Mouse (Mus musculus): Measurements from ENCODE around the gene Olfr6. TPM values are rescaled to one million over a fixed set of nuclear protein-coding genes. Genes with fewer than 3 reads are reported as not detected.

Olfr6 gene
- polyA plus RNA-seq, 1 experiment from 2014 or later, result not detected

Other genes with a start within 250 kb of the Olfr6 start
- not detected in 2 replicates for gene Olfr695, start 247.5 kb downstream of the Olfr6 start, polyA plus RNA-seq (2015; fragmentation: Nextera tagmentation; extraction: Ambion mirVana)
- gene Olfr697, start 221.5 kb downstream of the Olfr6 start, polyA plus RNA-seq (2015; fragmentation: Nextera tagmentation; extraction: Ambion mirVana), result not detected in 2 replicates
- gene Olfr698, start 208.5 kb downstream of the Olfr6 start, polyA plus RNA-seq (2015; fragmentation: Nextera tagmentation; extraction: Ambion mirVana), result not detected in 2 replicates
- not detected in 2 replicates for gene Olfr699, start 170.7 kb downstream of the Olfr6 start, polyA plus RNA-seq (2015; fragmentation: Nextera tagmentation; extraction: Ambion mirVana)
- not detected in 2 replicates for gene Olfr700, start 155.1 kb downstream of the Olfr6 start, polyA plus RNA-seq (2015; fragmentation: Nextera tagmentation; extraction: Ambion mirVana)
- not detected in 2 replicates for gene Olfr701, start 149.8 kb downstream of the Olfr6 start, polyA plus RNA-seq (2015; fragmentation: Nextera tagmentation; extraction: Ambion mirVana)
- not detected in 2 replicates for gene Olfr702, start 130.0 kb downstream of the Olfr6 start, polyA plus RNA-seq (2015; fragmentation: Nextera tagmentation; extraction: Ambion mirVana)
- gene Olfr703, start 120.6 kb downstream of the Olfr6 start, polyA plus RNA-seq (2015; fragmentation: Nextera tagmentation; extraction: Ambion mirVana), result not detected in 2 replicates
- gene Olfr704, start 100.8 kb downstream of the Olfr6 start, polyA plus RNA-seq (2015; fragmentation: Nextera tagmentation; extraction: Ambion mirVana), result not detected in 2 replicates
- not detected in 2 replicates for gene Olfr705, start 87.0 kb downstream of the Olfr6 start, polyA plus RNA-seq (2015; fragmentation: Nextera tagmentation; extraction: Ambion mirVana)
- not detected in 2 replicates for gene Olfr706, start 75.8 kb downstream of the Olfr6 start, polyA plus RNA-seq (2015; fragmentation: Nextera tagmentation; extraction: Ambion mirVana)
- not detected in 2 replicates for gene Olfr707, start 62.7 kb downstream of the Olfr6 start, polyA plus RNA-seq (2015; fragmentation: Nextera tagmentation; extraction: Ambion mirVana)
- not detected in 2 replicates for gene Olfr1532-ps1, start 55.9 kb downstream of the Olfr6 start, polyA plus RNA-seq (2015; fragmentation: Nextera tagmentation; extraction: Ambion mirVana)
- not detected in 2 replicates for gene Olfr709-ps1, start 31.7 kb downstream of the Olfr6 start, polyA plus RNA-seq (2015; fragmentation: Nextera tagmentation; extraction: Ambion mirVana)
- gene Olfr710, start 15.6 kb downstream of the Olfr6 start, polyA plus RNA-seq (2015; fragmentation: Nextera tagmentation; extraction: Ambion mirVana), result not detected in 2 replicates
- not detected in 2 replicates for gene Olfr711, start 11.5 kb upstream of the Olfr6 start, polyA plus RNA-seq (2015; fragmentation: Nextera tagmentation; extraction: Ambion mirVana)
- gene Olfr2, start 42.1 kb upstream of the Olfr6 start, polyA plus RNA-seq (2015; fragmentation: Nextera tagmentation; extraction: Ambion mirVana), result not detected in 2 replicates
- not detected in 2 replicates for gene Olfr713, start 67.2 kb upstream of the Olfr6 start, polyA plus RNA-seq (2015; fragmentation: Nextera tagmentation; extraction: Ambion mirVana)
- not detected in 2 replicates for gene Olfr714, start 107.0 kb upstream of the Olfr6 start, polyA plus RNA-seq (2015; fragmentation: Nextera tagmentation; extraction: Ambion mirVana)
- gene Olfr17, start 129.3 kb upstream of the Olfr6 start, polyA plus RNA-seq (2015; fragmentation: Nextera tagmentation; extraction: Ambion mirVana), result not detected in 2 replicates
- gene Olfr715b, start 146.4 kb upstream of the Olfr6 start, polyA plus RNA-seq (2015; fragmentation: Nextera tagmentation; extraction: Ambion mirVana), result not detected in 2 replicates
- gene Olfr715, start 167.1 kb upstream of the Olfr6 start, polyA plus RNA-seq (2015; fragmentation: Nextera tagmentation; extraction: Ambion mirVana), result not detected in 2 replicates
- gene Olfr716, start 174.4 kb upstream of the Olfr6 start, polyA plus RNA-seq (2015; fragmentation: Nextera tagmentation; extraction: Ambion mirVana), result not detected in 2 replicates
- gene Nlrp14, start 203.1 kb upstream of the Olfr6 start, polyA plus RNA-seq (2015; fragmentation: Nextera tagmentation; extraction: Ambion mirVana), result not detected in 2 replicates
- gene Rbmxl2, start 245.5 kb upstream of the Olfr6 start, polyA plus RNA-seq (2015; fragmentation: Nextera tagmentation; extraction: Ambion mirVana), result not detected in 2 replicates